Mouse (Mus musculus) layer of hippocampus, adult 18-20 months (tissue): ENCODE measurements at regions not wholly inside any gene's neighbourhood (a gene's known extent, or its start where the extent isn't known, plus 50 kb on each side); places are given as distances from the start of the nearest gene placed in this dataset.

Experiments used
- DNase-seq, 2 experiments: peaks; one replicate each; pipeline ENCODE4 v3.0.0; 2022; ENCODE audit warnings: low spot score in 2 of 2

DNA sequence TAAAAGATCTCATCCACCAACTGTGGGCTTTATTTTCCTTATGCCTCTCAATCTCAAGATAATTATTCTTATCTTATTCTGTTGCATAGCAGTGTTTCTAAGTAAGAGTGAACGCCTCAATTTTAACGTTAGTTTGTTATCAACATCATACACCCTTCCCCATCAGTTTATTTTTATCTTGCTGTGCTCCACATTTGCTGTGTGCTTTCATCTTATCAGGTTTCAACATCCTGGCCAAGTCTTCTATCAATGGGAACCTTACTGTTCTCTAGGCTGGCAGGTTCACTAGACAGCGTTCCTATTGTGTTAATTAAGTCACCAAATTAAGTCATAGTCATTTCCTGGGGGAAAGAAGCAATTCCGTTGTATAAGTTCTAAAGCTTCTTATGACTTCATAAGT lies 263.1 kb upstream of the Etaa1 start:
- DNase-seq, result no peak

DNA sequence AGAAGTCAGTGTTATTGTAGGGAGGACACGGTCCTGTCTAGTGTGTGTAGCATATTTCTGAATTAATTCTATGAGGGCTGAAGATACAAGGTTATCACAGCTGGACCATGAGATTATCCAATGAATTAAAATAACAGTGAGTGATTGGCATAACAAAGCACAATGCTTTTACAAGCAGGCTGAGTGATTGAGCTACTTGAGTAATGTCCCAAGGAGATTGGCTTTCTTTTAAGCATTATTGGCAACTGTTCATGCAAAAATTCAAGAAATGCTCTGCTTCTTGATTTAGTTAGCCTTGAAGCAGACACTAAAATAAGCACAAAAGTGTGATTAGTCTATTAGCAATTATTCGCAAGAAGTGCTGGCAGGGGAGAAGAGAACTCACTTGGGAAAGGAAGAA lies 219.4 kb upstream of the Etaa1 start:
- no peak for DNase-seq

DNA sequence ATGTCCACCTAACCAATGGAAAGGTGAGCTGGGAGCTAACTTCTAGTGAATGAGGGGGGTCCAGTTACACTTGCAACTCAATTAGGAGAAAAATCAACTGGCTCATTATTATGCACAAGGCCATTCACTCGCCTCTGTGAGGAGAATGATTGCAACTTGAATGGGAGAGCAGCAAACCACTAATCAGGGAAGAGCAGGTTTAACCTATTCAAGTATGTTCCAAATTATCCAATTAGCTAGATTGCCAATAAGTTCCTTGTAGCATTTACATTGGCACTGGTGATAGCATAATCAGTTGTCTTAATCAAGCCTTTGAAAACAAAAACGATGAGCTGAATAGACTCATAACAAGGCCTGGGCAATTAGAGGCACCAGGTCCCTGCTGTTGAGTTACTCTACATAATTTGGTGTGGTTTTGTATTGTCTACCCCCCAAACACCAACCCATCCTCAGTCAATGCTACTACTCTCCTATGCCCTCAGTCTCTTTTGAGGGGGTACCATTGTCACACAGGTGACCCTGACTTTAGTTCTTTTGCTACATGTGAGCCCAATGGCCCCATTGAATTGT lies 217.6 kb upstream of the Etaa1 start:
- DNase-seq, result no peak

DNA sequence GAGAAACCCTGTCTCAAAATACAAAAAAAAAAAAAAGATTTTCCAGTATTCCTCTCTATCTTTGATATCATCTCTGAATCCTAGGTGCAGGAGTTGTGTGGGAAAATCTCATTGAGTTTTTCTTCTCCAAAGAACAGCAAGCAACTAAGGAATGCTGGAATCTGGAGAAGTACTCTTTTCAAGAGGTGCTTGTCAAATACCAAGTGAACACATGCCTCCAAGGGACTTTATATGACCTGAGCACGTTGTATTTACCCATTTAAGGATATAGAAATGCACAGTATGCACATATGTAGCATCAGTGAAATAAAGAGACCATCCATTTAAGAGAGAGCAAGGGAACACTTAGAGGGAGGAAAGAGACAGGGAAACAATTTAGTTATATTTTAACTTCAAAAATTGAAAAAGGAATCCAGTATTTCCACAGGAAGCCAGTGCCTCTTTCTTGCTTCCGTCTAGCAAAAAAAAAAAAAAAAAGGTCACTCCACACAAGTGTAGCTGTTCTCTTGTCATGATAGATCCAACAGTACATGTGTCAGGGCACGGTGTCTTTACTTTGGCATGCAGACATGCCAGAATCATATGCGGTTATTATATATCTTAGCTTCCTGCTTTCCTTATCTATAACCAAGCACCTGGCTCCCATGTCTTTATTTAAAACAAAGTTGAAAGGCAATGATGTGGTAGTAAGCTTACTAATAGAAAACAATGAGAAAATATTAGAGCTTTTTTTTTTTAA lies 212.1 kb upstream of the Etaa1 start:
- DNase-seq, result no peak

GRCm38 (mm10) chr11:18164025-18164423 lies 210.3 kb upstream of the Etaa1 start:
- no peak for DNase-seq

DNA sequence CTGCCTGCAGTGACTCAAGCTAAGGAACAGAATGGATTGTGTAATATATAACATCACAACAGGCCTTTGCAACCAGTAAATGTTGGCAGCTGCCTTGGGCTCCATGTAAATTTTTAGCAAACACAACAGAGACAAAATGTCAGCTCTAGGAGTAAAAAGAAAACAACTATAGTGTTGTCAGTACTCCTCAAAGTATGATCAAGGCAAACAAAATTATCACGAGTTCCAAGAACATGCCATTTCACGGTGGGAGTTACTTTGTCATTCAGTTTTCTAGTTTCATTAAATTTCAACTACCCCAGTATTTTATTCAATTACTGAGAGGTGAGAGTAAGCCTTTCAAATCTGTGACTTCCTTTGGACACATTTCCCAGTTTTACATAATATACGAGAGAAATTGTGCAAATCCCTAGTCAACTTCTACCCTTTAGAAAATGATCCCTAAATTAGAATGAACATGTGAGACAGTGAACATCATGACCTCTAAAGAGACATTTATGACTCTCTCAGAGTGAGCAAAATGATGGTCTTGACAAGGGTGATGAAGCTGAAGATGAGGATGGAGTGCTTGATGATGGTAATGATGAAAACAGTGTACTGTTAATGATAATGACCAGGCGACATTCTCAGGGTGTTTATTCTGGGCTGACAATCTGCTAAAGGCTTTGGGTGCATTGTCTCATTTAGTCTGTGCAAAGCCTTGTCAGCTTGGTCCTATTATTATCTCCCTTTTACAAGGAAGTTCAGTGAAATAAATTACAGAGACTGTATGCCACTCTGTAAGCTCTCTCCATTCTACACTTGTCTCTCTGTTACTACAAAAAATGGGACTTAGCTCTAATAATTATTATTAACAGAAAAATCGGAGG lies 209.7 kb upstream of the Etaa1 start:
- no peak for DNase-seq

GRCm38 (mm10) chr11:18156506-18156905 lies 202.8 kb upstream of the Etaa1 start:
- no peak for DNase-seq

DNA sequence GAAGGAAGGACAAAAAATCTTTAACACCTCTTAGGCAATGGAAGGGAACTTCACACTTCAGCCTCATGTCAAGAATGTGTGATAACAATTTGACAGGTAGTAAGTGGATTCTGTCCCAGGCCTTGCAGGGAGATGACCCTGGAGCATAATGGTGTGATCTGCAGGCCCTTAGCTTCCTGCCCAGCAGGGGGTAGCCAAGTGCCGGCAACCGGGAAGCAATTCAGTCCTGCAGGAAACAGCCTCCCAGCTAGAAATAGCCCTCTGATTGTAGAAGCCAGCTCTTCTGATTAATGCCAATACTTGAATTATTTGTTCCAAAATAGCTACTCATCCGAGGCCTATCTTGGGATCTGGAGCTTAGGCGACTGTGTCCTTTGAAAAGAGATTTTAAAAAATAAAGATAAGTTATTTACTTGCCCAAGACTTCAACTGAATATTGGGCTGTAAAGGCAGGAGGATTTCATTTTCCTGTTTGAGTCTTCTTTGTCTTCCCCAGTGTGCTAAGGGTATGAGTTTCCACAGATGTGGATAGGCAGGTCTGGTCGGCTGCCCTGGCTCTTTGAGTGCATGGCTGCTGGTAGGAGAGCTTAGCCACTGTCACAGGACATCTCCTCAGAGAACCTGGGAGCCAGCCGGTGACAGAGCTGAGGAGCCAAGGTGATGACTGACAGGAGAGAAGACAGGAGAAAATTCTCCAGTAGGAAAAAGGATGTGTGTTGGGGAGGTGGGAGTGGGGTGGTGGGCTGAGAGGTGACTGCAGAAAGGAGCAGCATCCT lies 198.3 kb upstream of the Etaa1 start:
- DNase-seq, result peak in 1 of 2 experiments; percentile 25

GRCm38 (mm10) chr11:18151369-18151768 lies 197.7 kb upstream of the Etaa1 start:
- DNase-seq, result no peak

DNA sequence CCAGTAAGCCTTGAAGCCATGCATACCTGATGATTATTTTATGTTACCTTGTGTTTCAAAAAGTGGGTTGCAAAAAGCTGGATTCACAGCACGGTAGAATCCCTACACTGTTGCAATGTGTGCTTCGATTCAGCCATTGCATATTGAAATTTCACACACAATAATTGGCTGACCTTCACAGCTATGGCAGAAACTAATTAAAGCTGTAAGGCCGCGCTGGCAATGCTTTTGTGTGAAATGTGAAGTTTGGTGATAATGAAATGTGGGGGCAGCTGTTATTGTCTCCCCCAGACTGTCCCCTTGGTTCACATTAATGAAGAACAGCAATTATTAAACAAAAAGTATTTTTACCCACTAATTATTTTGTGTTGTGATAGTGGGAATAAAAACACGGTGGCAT lies 173.8 kb upstream of the Etaa1 start:
- no peak for DNase-seq

- DNase-seq, result no peak
These were observed 169.4 kb upstream of the Etaa1 start for GRCm38 (mm10) chr11:18123031-18123430.

- no peak for DNase-seq
These were observed 168.9 kb upstream of the Etaa1 start for GRCm38 (mm10) chr11:18122616-18123015.

GRCm38 (mm10) chr11:18115693-18116450 lies 162.2 kb upstream of the Etaa1 start:
- peak; percentile 8 to 47 for DNase-seq

- DNase-seq, result no peak
These were observed 149.2 kb upstream of the Etaa1 start for GRCm38 (mm10) chr11:18102841-18103240.

DNA sequence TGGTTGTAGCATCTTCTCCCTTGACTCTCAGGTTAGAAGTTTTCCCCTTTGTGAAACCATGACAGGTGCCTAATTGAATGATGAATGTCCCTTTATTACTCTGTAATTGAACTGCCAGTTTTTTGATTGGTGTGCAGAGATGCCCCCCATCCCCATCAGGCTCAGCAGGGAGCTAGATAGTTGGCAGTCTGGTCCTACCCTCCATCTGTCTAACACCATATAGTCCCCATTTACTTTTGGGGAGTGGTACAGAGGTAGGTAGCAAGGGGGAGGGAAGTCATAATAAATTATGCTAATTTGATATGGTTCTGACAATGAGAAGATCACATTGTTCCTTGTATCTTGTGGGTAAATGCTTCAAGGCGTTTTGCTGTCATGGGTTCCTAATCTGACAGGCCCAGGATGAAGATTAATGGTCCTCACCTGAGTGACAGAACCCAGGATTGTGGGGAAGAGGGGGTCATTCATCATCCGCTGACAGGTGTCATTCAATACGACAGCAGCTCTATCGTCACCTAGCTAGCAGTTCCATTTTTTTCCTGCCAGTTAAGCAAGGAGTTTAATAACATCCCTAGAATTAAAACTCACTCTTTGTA lies 122.3 kb upstream of the Etaa1 start:
- no peak for DNase-seq

- peak in 1 of 2 experiments; percentile 8 for DNase-seq
These were observed 117.1 kb upstream of the Etaa1 start for GRCm38 (mm10) chr11:18070586-18071306.

GRCm38 (mm10) chr11:18070032-18070374 lies 116.3 kb upstream of the Etaa1 start:
- no peak for DNase-seq

- no peak for DNase-seq
These were observed 115.8 kb upstream of the Etaa1 start for GRCm38 (mm10) chr11:18069348-18070031.

GRCm38 (mm10) chr11:18068085-18068484 lies 114.4 kb upstream of the Etaa1 start:
- DNase-seq, result peak in 1 of 2 experiments; percentile 8
